Mouse (Mus musculus): Measurements from ENCODE around the gene Prdm5.

Prdm5 gene

GRCm38 (mm10) chr6:65831443-65831842 is 52.7 kb downstream of the Prdm5 start:
- DNase-seq (ENCODE audit: low spot score in 2 of 2): no peak

- DNase-seq (ENCODE audit: low spot score in 2 of 2): no peak
These were observed 55.2 kb downstream of the Prdm5 start for GRCm38 (mm10) chr6:65834013-65834412.

- no peak for DNase-seq (ENCODE audit: low spot score in 2 of 2)
These were observed 63.8 kb downstream of the Prdm5 start for GRCm38 (mm10) chr6:65842579-65842978.

GRCm38 (mm10) chr6:65849127-65849526 is 70.3 kb downstream of the Prdm5 start:
- no peak for DNase-seq (ENCODE audit: low spot score in 2 of 2)

GRCm38 (mm10) chr6:65849687-65850086 is 70.9 kb downstream of the Prdm5 start:
- no peak for DNase-seq (ENCODE audit: low spot score in 2 of 2)

GRCm38 (mm10) chr6:65850221-65850620 is 71.4 kb downstream of the Prdm5 start:
- no peak for DNase-seq (ENCODE audit: low spot score in 2 of 2)

- no peak for DNase-seq (ENCODE audit: low spot score in 2 of 2)
These were observed 75.2 kb downstream of the Prdm5 start for GRCm38 (mm10) chr6:65854020-65854419.

- no peak for DNase-seq (ENCODE audit: low spot score in 2 of 2)
These were observed 75.8 kb downstream of the Prdm5 start for GRCm38 (mm10) chr6:65854585-65854984.

- DNase-seq (ENCODE audit: low spot score in 2 of 2): no peak
These were observed 81.8 kb downstream of the Prdm5 start for GRCm38 (mm10) chr6:65860609-65861008.

- no peak for DNase-seq (ENCODE audit: low spot score in 2 of 2)
These were observed 84.0 kb downstream of the Prdm5 start for GRCm38 (mm10) chr6:65862836-65863235.

- DNase-seq (ENCODE audit: low spot score in 2 of 2): no peak
These were observed 85.4 kb downstream of the Prdm5 start for GRCm38 (mm10) chr6:65864233-65864632.

- DNase-seq (ENCODE audit: low spot score in 2 of 2): no peak
These were observed 86.1 kb downstream of the Prdm5 start for GRCm38 (mm10) chr6:65864919-65865318.

- DNase-seq (ENCODE audit: low spot score in 2 of 2): no peak
These were observed 87.1 kb downstream of the Prdm5 start for GRCm38 (mm10) chr6:65865861-65866260.

- DNase-seq (ENCODE audit: low spot score in 2 of 2): no peak
These were observed 93.0 kb downstream of the Prdm5 start for GRCm38 (mm10) chr6:65871754-65872278.

GRCm38 (mm10) chr6:65878300-65878699 is 99.5 kb downstream of the Prdm5 start:
- DNase-seq (ENCODE audit: low spot score in 2 of 2): no peak

- DNase-seq (ENCODE audit: low spot score in 2 of 2): no peak
These were observed 110.0 kb downstream of the Prdm5 start for GRCm38 (mm10) chr6:65888835-65889234.

GRCm38 (mm10) chr6:65892045-65892660 is 113.4 kb downstream of the Prdm5 start:
- DNase-seq (ENCODE audit: low spot score in 2 of 2): no peak

- DNase-seq (ENCODE audit: low spot score in 2 of 2): no peak
These were observed 127.9 kb downstream of the Prdm5 start for GRCm38 (mm10) chr6:65906657-65907182.

GRCm38 (mm10) chr6:65915421-65915820 is 136.6 kb downstream of the Prdm5 start:
- peak in 1 of 2 experiments; percentile 7 for DNase-seq (ENCODE audit: low spot score in 2 of 2)

- no peak for DNase-seq (ENCODE audit: low spot score in 2 of 2)
These were observed 142.9 kb downstream of the Prdm5 start for GRCm38 (mm10) chr6:65921703-65922102.

- DNase-seq (ENCODE audit: low spot score in 2 of 2): no peak
These were observed 144.8 kb downstream of the Prdm5 start for GRCm38 (mm10) chr6:65923501-65924084.

- no peak for DNase-seq (ENCODE audit: low spot score in 2 of 2)
These were observed 147.0 kb downstream of the Prdm5 start for GRCm38 (mm10) chr6:65925737-65926333.

- no peak for DNase-seq (ENCODE audit: low spot score in 2 of 2)
These were observed 151.7 kb downstream of the Prdm5 start for GRCm38 (mm10) chr6:65930523-65930922.

Measured in frontal cortex, postnatal 10 days (tissue).